Mouse (Mus musculus): ENCODE results near the gene Zfp131.
A peak's percentile ranks its signal among the peaks of the same experiment; 100 is the strongest.
"Not testable (repeated sequence)": the region's sequence is repeated elsewhere in the genome, so short reads cannot be mapped to it uniquely, and the experiment has no call there.

Zfp131 gene

GRCm38 (mm10) chr13:119790761-119791579, at the start of gene Zfp131:
Gene Zfp131, minus strand, starts transcription at chr13:119790889.
- DNase-seq (ENCODE audit: low spot score): peak; percentile 95

GRCm38 (mm10) chr13:119839982-119840381, 49.3 kb upstream of the Zfp131 start:
- DNase-seq (ENCODE audit: low spot score): not testable (repeated sequence)

GRCm38 (mm10) chr13:119837719-119838337, 47.1 kb upstream of the Zfp131 start:
- DNase-seq (ENCODE audit: low spot score): not testable (repeated sequence)

- DNase-seq (ENCODE audit: low spot score): peak; percentile 7
Measured at GRCm38 (mm10) chr13:119836324-119836811, 45.7 kb upstream of the Zfp131 start.

- DNase-seq (ENCODE audit: low spot score): peak; percentile 9
Measured at GRCm38 (mm10) chr13:119835320-119836056, 44.8 kb upstream of the Zfp131 start, which contains the start of gene D13Ertd608e. Gene D13Ertd608e, plus strand, starts transcription at chr13:119836006.

- DNase-seq (ENCODE audit: low spot score): not testable (repeated sequence)
Measured at GRCm38 (mm10) chr13:119830116-119830515, 39.4 kb upstream of the Zfp131 start, which contains the start of gene AF067063. Gene AF067063, minus strand, starts transcription at chr13:119830216.

GRCm38 (mm10) chr13:119817579-119818206, 27.0 kb upstream of the Zfp131 start:
- DNase-seq (ENCODE audit: low spot score): no peak

GRCm38 (mm10) chr13:119816798-119817197, 26.1 kb upstream of the Zfp131 start:
- no peak for DNase-seq (ENCODE audit: low spot score)

- no peak for DNase-seq (ENCODE audit: low spot score)
Measured at GRCm38 (mm10) chr13:119810031-119810430, 19.3 kb upstream of the Zfp131 start.

- DNase-seq (ENCODE audit: low spot score): no peak
Measured at GRCm38 (mm10) chr13:119808937-119809336, 18.2 kb upstream of the Zfp131 start.

GRCm38 (mm10) chr13:119797656-119798055, 7.0 kb upstream of the Zfp131 start:
- no peak for DNase-seq (ENCODE audit: low spot score)

GRCm38 (mm10) chr13:119792791-119793404, 2.2 kb upstream of the Zfp131 start:
- no peak for DNase-seq (ENCODE audit: low spot score)

- peak; percentile 1 for DNase-seq (ENCODE audit: low spot score)
Measured at GRCm38 (mm10) chr13:119791580-119792135, 969 bp upstream of the Zfp131 start.

- DNase-seq (ENCODE audit: low spot score): peak; percentile 39
Measured at GRCm38 (mm10) chr13:119789851-119790717, 605 bp downstream of the Zfp131 start.

GRCm38 (mm10) chr13:119783581-119783980, 7.1 kb downstream of the Zfp131 start:
- no peak for DNase-seq (ENCODE audit: low spot score)

GRCm38 (mm10) chr13:119768541-119768940, 22.1 kb downstream of the Zfp131 start:
- DNase-seq (ENCODE audit: low spot score): no peak

- no peak for DNase-seq (ENCODE audit: low spot score)
Measured at GRCm38 (mm10) chr13:119766480-119766879, 24.2 kb downstream of the Zfp131 start.

- DNase-seq (ENCODE audit: low spot score): no peak
Measured at GRCm38 (mm10) chr13:119756831-119757230, 33.9 kb downstream of the Zfp131 start.

GRCm38 (mm10) chr13:119755681-119756471, 34.8 kb downstream of the Zfp131 start, which contains the start of gene Nim1k:
Gene Nim1k, minus strand, starts transcription at chr13:119755882.
- peak; percentile 79 for DNase-seq (ENCODE audit: low spot score)

Measured in lung, postnatal 25 days (tissue).